Mouse (Mus musculus) lung, adult 2 months (tissue): Measurements from ENCODE around the gene F3.

Experiments used
- CTCF ChIP-seq: fragments of 200-500 bp; IDR thresholded peaks from 2 replicates; pipeline ENCODE4 v1.5.1; 2011; ENCODE audit warnings: mild to moderate bottlenecking, low read length, control low read depth; ENCODE audit not compliant: insufficient read depth
- POLR2A ChIP-seq: fragments of 200-500 bp; IDR thresholded peaks from 2 replicates; pipeline ENCODE4 v1.6.1; 2011; ENCODE audit warnings: low read depth, mild to moderate bottlenecking, control low read depth, low read length, borderline replicate concordance; ENCODE audit errors: extremely low read depth

GRCm38 (mm10) chr3:121738742-121739342 lies 15.5 kb downstream of the F3 start:
- no peak for TF ChIP-seq CTCF
- no peak for TF ChIP-seq POLR2A
